Mouse (Mus musculus): ENCODE results near the gene 4933406M09Rik. TPM values are rescaled to one million over a fixed set of nuclear protein-coding genes. Genes with fewer than 3 reads are reported as not detected.

The 4933406M09Rik gene
- total RNA-seq (2014; rRNA removed) (not detected in 2 replicates), polyA plus RNA-seq (2015; fragmentation: Nextera tagmentation; extraction: Ambion mirVana) (not detected in 2 replicates)

GRCm38 (mm10) chr1:134385666-134386065 is at the start of gene 4933406M09Rik:
Gene 4933406M09Rik (plus strand): TSS chr1:134385940.
- H3K9ac ChIP-seq (replicated peaks; ENCODE audit: low read length, poor library complexity, severe bottlenecking) = no peak within 1 kb of the TSS
- no peaks in the 10 kb centered on the region for H3K27me3 ChIP-seq (ENCODE audit: insufficient read depth, low read length)
- H3K4me2 ChIP-seq (ENCODE audit: low read depth, low read length, poor library complexity, severe bottlenecking) = no peak within 1 kb of the TSS
- no peak for TF ChIP-seq CTCF (IDR thresholded peaks at IDR 0.05)
- DNase-seq (ENCODE audit: low spot score) (no peak), ATAC-seq (ENCODE audit: low FRiP score) (no peak)
- peaks cover 3% of the 10 kb centered on the region; the same call in 1 of the 2 replicates for H3K4me1 ChIP-seq (ENCODE audit: insufficient read depth, low read length)
- no peaks in the 10 kb centered on the region for H3K36me3 ChIP-seq (ENCODE audit: insufficient read depth, low read length)
- no peak within 1 kb of the TSS for H3K27ac ChIP-seq (ENCODE audit: low read depth, low read length)
- WGBS = 96% methylated on average over 1 of the region's 1 CpGs
- no peaks in the 10 kb centered on the region for H3K9me3 ChIP-seq (ENCODE audit: low read length)
- H3K4me3 ChIP-seq (ENCODE audit: low read depth, low read length) = no peak within 1 kb of the TSS

- H3K4me3 ChIP-seq (ENCODE audit: low read depth, low read length) = no peak overlapping the region
- H3K4me2 ChIP-seq (ENCODE audit: low read depth, low read length, poor library complexity, severe bottlenecking) = no peak overlapping the region
- H3K9me3 ChIP-seq (ENCODE audit: low read length) = no peaks in the 10 kb centered on the region
- H3K27ac ChIP-seq (ENCODE audit: low read depth, low read length) = no peak overlapping the region
- peaks cover 3% of the 10 kb centered on the region; the same call in 1 of the 2 replicates for H3K4me1 ChIP-seq (ENCODE audit: insufficient read depth, low read length)
- no peaks in the 10 kb centered on the region for H3K36me3 ChIP-seq (ENCODE audit: insufficient read depth, low read length)
- no peak for TF ChIP-seq CTCF (IDR thresholded peaks at IDR 0.05)
- H3K9ac ChIP-seq (replicated peaks; ENCODE audit: low read length, poor library complexity, severe bottlenecking) = no peak overlapping the region
- WGBS = 81% methylated on average over 11 of the region's 11 CpGs
- no peak for ATAC-seq (ENCODE audit: low FRiP score)
- no peak for DNase-seq (ENCODE audit: low spot score)
- no peaks in the 10 kb centered on the region for H3K27me3 ChIP-seq (ENCODE audit: insufficient read depth, low read length)
Observed at GRCm38 (mm10) chr1:134336958-134337710, 48.6 kb upstream of the 4933406M09Rik start.

- ATAC-seq (ENCODE audit: low FRiP score) = no peak
- 95% methylated on average over 7 of the region's 7 CpGs for WGBS
Observed at GRCm38 (mm10) chr1:134339162-134339561, 46.6 kb upstream of the 4933406M09Rik start.

GRCm38 (mm10) chr1:134339757-134340619 is 45.8 kb upstream of the 4933406M09Rik start:
- WGBS = 95% methylated on average over 18 of the region's 18 CpGs
- Histone ChIP-seq H3K4me2 (ENCODE audit: low read depth, low read length, poor library complexity, severe bottlenecking) (no peak overlapping the region), H3K27me3 (ENCODE audit: insufficient read depth, low read length) (no peaks in the 10 kb centered on the region), H3K4me1 (ENCODE audit: insufficient read depth, low read length) (peaks cover 3% of the 10 kb centered on the region; the same call in 1 of the 2 replicates), H3K9ac (replicated peaks; ENCODE audit: low read length, poor library complexity, severe bottlenecking) (no peak overlapping the region), H3K4me3 (ENCODE audit: low read depth, low read length) (no peak overlapping the region), H3K9me3 (ENCODE audit: low read length) (no peaks in the 10 kb centered on the region), H3K36me3 (ENCODE audit: insufficient read depth, low read length) (no peaks in the 10 kb centered on the region), H3K27ac (ENCODE audit: low read depth, low read length) (no peak overlapping the region)
- peak; percentile 31; the same call in 1 of the 2 replicates for TF ChIP-seq CTCF (IDR thresholded peaks at IDR 0.05)
- ATAC-seq (ENCODE audit: low FRiP score) (no peak), DNase-seq (ENCODE audit: low spot score) (no peak)

More at GRCm38 (mm10) chr1:134339162-134339561, 46.6 kb upstream of the 4933406M09Rik start:
- Histone ChIP-seq H3K9me3 (ENCODE audit: low read length) (no peaks in the 10 kb centered on the region), H3K4me1 (ENCODE audit: insufficient read depth, low read length) (peaks cover 3% of the 10 kb centered on the region; the same call in 1 of the 2 replicates), H3K27me3 (ENCODE audit: insufficient read depth, low read length) (no peaks in the 10 kb centered on the region), H3K9ac (replicated peaks; ENCODE audit: low read length, poor library complexity, severe bottlenecking) (no peak overlapping the region), H3K4me2 (ENCODE audit: low read depth, low read length, poor library complexity, severe bottlenecking) (no peak overlapping the region), H3K27ac (ENCODE audit: low read depth, low read length) (no peak overlapping the region), H3K4me3 (ENCODE audit: low read depth, low read length) (no peak overlapping the region), H3K36me3 (ENCODE audit: insufficient read depth, low read length) (no peaks in the 10 kb centered on the region)
- no peak for TF ChIP-seq CTCF (IDR thresholded peaks at IDR 0.05)
- DNase-seq (ENCODE audit: low spot score) = no peak

- WGBS = 77% methylated on average over 5 of the region's 5 CpGs
- Histone ChIP-seq H3K4me1 (ENCODE audit: insufficient read depth, low read length) (no peaks in the 10 kb centered on the region), H3K27ac (ENCODE audit: low read depth, low read length) (no peak overlapping the region), H3K4me2 (ENCODE audit: low read depth, low read length, poor library complexity, severe bottlenecking) (peak overlapping the region; percentile 78; the same call in 1 of the 2 replicates), H3K36me3 (ENCODE audit: insufficient read depth, low read length) (peaks cover 7% of the 10 kb centered on the region), H3K4me3 (ENCODE audit: low read depth, low read length) (no peak overlapping the region), H3K9me3 (ENCODE audit: low read length) (no peaks in the 10 kb centered on the region), H3K9ac (replicated peaks; ENCODE audit: low read length, poor library complexity, severe bottlenecking) (no peak overlapping the region), H3K27me3 (ENCODE audit: insufficient read depth, low read length) (no peaks in the 10 kb centered on the region)
- no peak for TF ChIP-seq CTCF (IDR thresholded peaks at IDR 0.05)
- ATAC-seq (ENCODE audit: low FRiP score) (no peak), DNase-seq (ENCODE audit: low spot score) (no peak)
Observed at GRCm38 (mm10) chr1:134341641-134342277, 44.0 kb upstream of the 4933406M09Rik start.
